In genomic region chr6:72545377-72545776, GRCm38 (mm10) we compare ENCODE assay signal across 26 mouse cellular contexts. TPM values are rescaled to one million over a fixed set of nuclear protein-coding genes. Genes with fewer than 3 reads are reported as not detected.
DNase-seq lines count a peak whose midpoint lies in the region; ATAC-seq and TF ChIP-seq lines count a peak whose summit lies in the region.
"Had no signal": no experiment of that assay in that cellular context is flagged by ENCODE, and none has a peak within 500 bp of the region (broad histone marks: within the 10 kb centered on the region; RNA-seq: fewer than 3 reads in every experiment).

No protein-coding gene starts in this region.

- H3K4me2 ChIP-seq in heart, embryonic 13.5 days, result peak overlapping the region; percentile 77; the same call in 1 of the 2 replicates
- peak overlapping the region; percentile 70 for H3K4me2 ChIP-seq in myocyte (ENCODE audit: low read depth)

- ATAC-seq in heart, embryonic 13.5 days (ENCODE audit: extremely low read depth, insufficient number of reproducible peaks, low FRiP score, low TSS enrichment), result no peak
- no peak for ATAC-seq in megakaryocyte, adult 5-6 weeks (ENCODE audit: poor library complexity, severe bottlenecking)
- ATAC-seq: forebrain, embryonic 14.5 days; hindbrain, embryonic 16.5 days; intestine, embryonic 15.5 days had no signal

- H3K27me3 ChIP-seq in heart, embryonic 13.5 days (replicated peaks), result no peaks in the 10 kb centered on the region
- H3K27me3 ChIP-seq in megakaryocyte, embryonic 14.5 days (replicated peaks), result peaks cover 4% of the 10 kb centered on the region
- no peaks in the 10 kb centered on the region for H3K27me3 ChIP-seq in myocyte (ENCODE audit: control insufficient read depth, insufficient read depth, insufficient read length)
- H3K27me3 ChIP-seq: embryonic facial prominence, embryonic 15.5 days; intestine, embryonic 15.5 days had no signal

- peaks cover 12% of the 10 kb centered on the region for H3K4me1 ChIP-seq in heart, embryonic 13.5 days
- peaks cover 54% of the 10 kb centered on the region for H3K4me1 ChIP-seq in megakaryocyte, embryonic 14.5 days
- peaks cover 7% of the 10 kb centered on the region; the same call in 1 of the 2 replicates for H3K4me1 ChIP-seq in bone marrow, adult 2 months (ENCODE audit: control insufficient read depth, insufficient read depth, low read length)

- no peaks in the 10 kb centered on the region for H3K9me3 ChIP-seq in heart, embryonic 13.5 days
- H3K9me3 ChIP-seq in megakaryocyte, embryonic 14.5 days, result peaks cover 11% of the 10 kb centered on the region
- H3K9me3 ChIP-seq: embryonic facial prominence, embryonic 15.5 days; intestine, embryonic 15.5 days had no signal

- H3K27ac ChIP-seq in heart, embryonic 13.5 days (replicated peaks), result no peak overlapping the region
- peak overlapping the region; percentile 30; the same call in 1 of the 2 replicates for H3K27ac ChIP-seq in bone marrow, adult 2 months (ENCODE audit: control insufficient read depth, insufficient read depth, low read depth, low read length, poor library complexity)
- H3K27ac ChIP-seq: intestine, embryonic 15.5 days; liver, embryonic 14.5 days; midbrain, embryonic 12.5 days had no signal

- no peak for TF ChIP-seq CTCF in bone marrow, adult 2 months (IDR thresholded peaks at IDR 0.05; ENCODE audit: control insufficient read depth, insufficient read depth, low read length)

- no peak overlapping the region for H3K4me3 ChIP-seq in heart, embryonic 13.5 days
- peak overlapping the region; percentile 62 for H3K4me3 ChIP-seq in megakaryocyte, embryonic 14.5 days (replicated peaks)
- no peak overlapping the region for H3K4me3 ChIP-seq in bone marrow, adult 2 months (replicated peaks; ENCODE audit: control insufficient read depth, low read depth, low read length)
- H3K4me3 ChIP-seq in myocyte, result peak overlapping the region; percentile 25
- H3K4me3 ChIP-seq: midbrain, embryonic 12.5 days had no signal

- H3K79me2 ChIP-seq in myocyte (ENCODE audit: control insufficient read depth, insufficient read depth), result peaks cover 11% of the 10 kb centered on the region

- H3K36me3 ChIP-seq in heart, embryonic 13.5 days, result peaks cover 7% of the 10 kb centered on the region; the same call in 1 of the 2 replicates
- peaks cover 5% of the 10 kb centered on the region for H3K36me3 ChIP-seq in megakaryocyte, embryonic 14.5 days (replicated peaks; ENCODE audit: low read length)
- no peaks in the 10 kb centered on the region for H3K36me3 ChIP-seq in myocyte (ENCODE audit: control insufficient read depth, insufficient read depth)
- H3K36me3 ChIP-seq: embryonic facial prominence, embryonic 15.5 days; intestine, embryonic 15.5 days; midbrain, embryonic 12.5 days had no signal

- no peak overlapping the region for H3ac ChIP-seq in myocyte (ENCODE audit: control insufficient read depth, insufficient read length)

- no peak for DNase-seq in heart, postnatal 4 days
- DNase-seq in T-cell, adult 2 months (ENCODE audit: low spot score), result no peak
- DNase-seq in urinary bladder, postnatal 4 days (ENCODE audit: low spot score in 2 of 2), result no peak
- DNase-seq: adrenal gland, postnatal 10 days; cerebellum, adult 11-12 months; cerebellum, adult 9-11 months; heart, postnatal 14 days; kidney, adult 8-10 months; kidney, postnatal 36 days; liver; lung, adult 2 months; lung, postnatal 14 days had no signal

- TF ChIP-seq POLR2A in bone marrow, adult 2 months (IDR thresholded peaks at IDR 0.05; ENCODE audit: borderline replicate concordance, control insufficient read depth, low read depth, low read length), result no peak
- TF ChIP-seq POLR2A in myocyte (IDR thresholded peaks at IDR 0.05; ENCODE audit: insufficient read length, low read depth), result no peak

- no peak overlapping the region for H3K9ac ChIP-seq in heart, embryonic 13.5 days
- H3K9ac ChIP-seq: liver, embryonic 14.5 days; midbrain, embryonic 12.5 days had no signal

- WGBS in heart, embryonic 13.5 days, result 62% methylated on average over 7 of the region's 7 CpGs
- WGBS in bone marrow, adult 2 months, result 59% methylated on average over 7 of the region's 7 CpGs

TF ChIP-seq in myocyte, 11 proteins besides CTCF, POLR2A, EP300 and RAD21:
- TF ChIP-seq REST (IDR thresholded peaks at IDR 0.05; ENCODE audit: insufficient read depth, insufficient read length) (no peak), CEBPB (IDR thresholded peaks at IDR 0.05; ENCODE audit: insufficient read depth, poor library complexity, severe bottlenecking) (no peak), MAX (IDR thresholded peaks at IDR 0.05; ENCODE audit: low read depth) (no peak), E2F4 (IDR thresholded peaks at IDR 0.05; ENCODE audit: insufficient read depth) (no peak), POLR2AphosphoS2 (IDR thresholded peaks at IDR 0.05; ENCODE audit: insufficient read length, low read depth) (no peak), USF1 (IDR thresholded peaks at IDR 0.05; ENCODE audit: low read depth) (no peak), MYOG (IDR thresholded peaks at IDR 0.05; ENCODE audit: control insufficient read depth in 1 of 3, insufficient read depth in 1 of 3, insufficient read length in 2 of 3, low read depth in 2 of 3) (no peak), SRF (IDR thresholded peaks at IDR 0.05; ENCODE audit: control insufficient read depth, insufficient read length, low read depth) (no peak), TCF12 (IDR thresholded peaks at IDR 0.05; ENCODE audit: insufficient read depth, poor library complexity, severe bottlenecking) (no peak), TCF3 (IDR thresholded peaks at IDR 0.05; ENCODE audit: insufficient read length, low read depth) (no peak), MYOD1 (IDR thresholded peaks at IDR 0.05; ENCODE audit: control insufficient read depth in 1 of 3, insufficient read length in 2 of 3, low read depth in 2 of 3) (no peak)

RNA-seq across cellular contexts. Expression of gene Capg, which starts 1.2 kb away (rescaled TPM):
- polyA plus RNA-seq in heart, embryonic 13.5 days (2015; fragmentation: Nextera tagmentation; extraction: Ambion mirVana), result 25.1 and 25.4 TPM in 2 replicates
- 10 to 100 TPM; 11.5 to 12.9 TPM for total RNA-seq in heart, postnatal 4 days (2021)
- 7.6 and 140 TPM in 2 replicates for polyA plus RNA-seq in megakaryocyte, embryonic 14.5 days (2012; ENCODE audit: insufficient read depth, low replicate concordance)
- total RNA-seq in megakaryocyte, adult 5-6 weeks (2015), result 164 and 167 TPM in 2 replicates
- 341 and 407 TPM in 2 replicates for total RNA-seq in megakaryocyte, adult 5-6 weeks (2017)
- polyA plus RNA-seq in bone marrow, adult 2 months (2011; ENCODE audit: insufficient read depth, insufficient read length, low replicate concordance, missing spikeins), result 16.4 and 60.4 TPM in 2 replicates
- 394 TPM for polyA plus RNA-seq in myocyte (2012; fragmentation: generic; extraction: Trizol)

RNA-seq across cellular contexts. Expression of gene Sh2d6, which starts 23.9 kb away (rescaled TPM):
- 0.21 TPM in 1 of 2 replicates, not detected in the other for polyA plus RNA-seq in heart, embryonic 13.5 days (2015; fragmentation: Nextera tagmentation; extraction: Ambion mirVana)
- under 1 TPM in 1 of 2 experiments, not detected in 1; 0.20 TPM for total RNA-seq in heart, postnatal 4 days (2021)
- polyA plus RNA-seq in megakaryocyte, embryonic 14.5 days (2012; ENCODE audit: insufficient read depth, low replicate concordance), result 0.10 TPM in 1 of 2 replicates, not detected in the other
- total RNA-seq in megakaryocyte, adult 5-6 weeks (2015), result 0.25 TPM in 1 of 2 replicates, not detected in the other
- 0.18 TPM in 1 of 2 replicates, not detected in the other for total RNA-seq in megakaryocyte, adult 5-6 weeks (2017)
- polyA plus RNA-seq in bone marrow, adult 2 months (2011; ENCODE audit: insufficient read depth, insufficient read length, low replicate concordance, missing spikeins), result not detected in 2 replicates
- polyA plus RNA-seq in myocyte (2012; fragmentation: generic; extraction: Trizol), result 1.1 TPM
- total RNA-seq: heart, adult 8-10 months; megakaryocyte progenitor cell, adult 5-6 weeks had no signal
- polyA plus RNA-seq: heart, embryonic 14.5 days; liver, embryonic 14.5 days had no signal

RNA-seq across cellular contexts. Expression of gene Elmod3, which starts 52.8 kb away (rescaled TPM):
- 10.6 and 11.8 TPM in 2 replicates for polyA plus RNA-seq in heart, embryonic 13.5 days (2015; fragmentation: Nextera tagmentation; extraction: Ambion mirVana)
- 10 to 100 TPM in 1 of 2 experiments, 1 to 10 TPM in 1; 7.6 to 10.2 TPM for total RNA-seq in heart, postnatal 4 days (2021)
- 11.4 and 18.4 TPM in 2 replicates for polyA plus RNA-seq in megakaryocyte, embryonic 14.5 days (2012; ENCODE audit: insufficient read depth, low replicate concordance)
- total RNA-seq in megakaryocyte, adult 5-6 weeks (2015), result 6.4 and 7.0 TPM in 2 replicates
- 8.6 and 10.2 TPM in 2 replicates for total RNA-seq in megakaryocyte, adult 5-6 weeks (2017)
- 2.7 and 5.2 TPM in 2 replicates for polyA plus RNA-seq in bone marrow, adult 2 months (2011; ENCODE audit: insufficient read depth, insufficient read length, low replicate concordance, missing spikeins)
- 6.4 TPM for polyA plus RNA-seq in myocyte (2012; fragmentation: generic; extraction: Trizol)

RNA-seq across cellular contexts. Expression of gene Retsat, which starts 52.9 kb away (rescaled TPM):
- 18.3 and 20.1 TPM in 2 replicates for polyA plus RNA-seq in heart, embryonic 13.5 days (2015; fragmentation: Nextera tagmentation; extraction: Ambion mirVana)
- total RNA-seq in heart, postnatal 4 days (2021), result 100 to 1,000 TPM in 1 of 2 experiments, 10 to 100 TPM in 1; 91.3 to 105 TPM
- 7.6 and 25.6 TPM in 2 replicates for polyA plus RNA-seq in megakaryocyte, embryonic 14.5 days (2012; ENCODE audit: insufficient read depth, low replicate concordance)
- 2.2 and 5.2 TPM in 2 replicates for total RNA-seq in megakaryocyte, adult 5-6 weeks (2015)
- total RNA-seq in megakaryocyte, adult 5-6 weeks (2017), result 3.8 and 7.2 TPM in 2 replicates
- 1.3 and 4.0 TPM in 2 replicates for polyA plus RNA-seq in bone marrow, adult 2 months (2011; ENCODE audit: insufficient read depth, insufficient read length, low replicate concordance, missing spikeins)
- polyA plus RNA-seq in myocyte (2012; fragmentation: generic; extraction: Trizol), result 14.9 TPM

Comparison
In these comparisons a context has a peak if more than half of its experiments do, and no peak if none do; other contexts are left out.
1. H3K4me3 ChIP-seq: peak in megakaryocyte, embryonic 14.5 days (single experiment) and myocyte (single experiment); none in heart, embryonic 13.5 days (single experiment) and bone marrow, adult 2 months (single experiment).